Mouse (Mus musculus): ENCODE measurements around the gene Ppt2. TPM values are rescaled to one million over a fixed set of nuclear protein-coding genes. Genes with fewer than 3 reads are reported as not detected.

The Ppt2 gene
- polyA plus RNA-seq, 1 experiment from 2014 or later = 31.2 TPM

- no peak overlapping the region for H3K9ac ChIP-seq (replicated peaks; ENCODE audit: low read depth, low read length)
- 0 out of 2 replicates have a peak, but pooled peaks cover 2% of the 10 kb centered on the region for H3K27me3 ChIP-seq (ENCODE audit: control insufficient read depth, insufficient read depth, low read length)
- H3K4me1 ChIP-seq (ENCODE audit: control insufficient read depth, insufficient read depth, low read length) = peaks cover 31% of the 10 kb centered on the region
- H3K27ac ChIP-seq (ENCODE audit: low read length) = no peak overlapping the region
- H3K4me2 ChIP-seq (replicated peaks; ENCODE audit: low read depth, low read length) = no peak overlapping the region
- no peak for ATAC-seq (ENCODE audit: insufficient number of reproducible peaks, insufficient read depth, low FRiP score, low read depth)
- H3K9me3 ChIP-seq (ENCODE audit: control insufficient read depth, low read depth, low read length) = no peaks in the 10 kb centered on the region
- H3K36me3 ChIP-seq (ENCODE audit: control insufficient read depth, insufficient read depth, low read length) = no peaks in the 10 kb centered on the region
- 63% methylated on average over 3 of the region's 3 CpGs for WGBS
- H3K4me3 ChIP-seq (ENCODE audit: low read depth, low read length) = no peak overlapping the region
These were observed 31.5 kb upstream of the Ppt2 start for GRCm38 (mm10) chr17:34659897-34660214.

GRCm38 (mm10) chr17:34659181-34659896, 31.0 kb upstream of the Ppt2 start:
- H3K4me3 ChIP-seq (ENCODE audit: low read depth, low read length) = no peak overlapping the region
- peaks cover 33% of the 10 kb centered on the region for H3K4me1 ChIP-seq (ENCODE audit: control insufficient read depth, insufficient read depth, low read length)
- H3K4me2 ChIP-seq (replicated peaks; ENCODE audit: low read depth, low read length) = no peak overlapping the region
- H3K27me3 ChIP-seq (ENCODE audit: control insufficient read depth, insufficient read depth, low read length) = 0 out of 2 replicates have a peak, but pooled peaks cover 2% of the 10 kb centered on the region
- H3K9ac ChIP-seq (replicated peaks; ENCODE audit: low read depth, low read length) = no peak overlapping the region
- 57% methylated on average over 12 of the region's 12 CpGs for WGBS
- H3K36me3 ChIP-seq (ENCODE audit: control insufficient read depth, insufficient read depth, low read length) = no peaks in the 10 kb centered on the region
- no peak for ATAC-seq (ENCODE audit: insufficient number of reproducible peaks, insufficient read depth, low FRiP score, low read depth)
- H3K9me3 ChIP-seq (ENCODE audit: control insufficient read depth, low read depth, low read length) = no peaks in the 10 kb centered on the region
- no peak overlapping the region for H3K27ac ChIP-seq (ENCODE audit: low read length)

DNA sequence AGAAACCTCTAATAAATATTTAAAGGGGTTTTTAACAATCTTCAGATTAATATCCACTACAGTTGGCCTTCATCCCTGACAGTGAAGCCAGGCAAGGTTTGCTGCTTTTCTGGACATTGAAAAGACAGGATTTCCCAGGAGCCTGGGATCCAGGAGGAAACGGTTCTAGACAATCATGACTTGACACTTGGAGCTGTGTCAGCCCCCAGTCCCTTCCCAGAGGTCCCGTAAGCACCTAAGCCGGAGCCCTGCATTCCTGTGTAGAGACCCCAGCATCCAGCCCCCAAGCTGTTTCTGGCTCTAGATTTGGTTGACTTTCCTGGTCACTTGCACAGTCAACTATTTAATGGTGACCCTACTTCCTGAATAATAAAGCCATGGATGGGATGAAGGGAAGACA, 30.3 kb upstream of the Ppt2 start:
- H3K36me3 ChIP-seq (ENCODE audit: control insufficient read depth, insufficient read depth, low read length) = peaks cover 4% of the 10 kb centered on the region; the same call in 1 of the 2 replicates
- H3K27me3 ChIP-seq (ENCODE audit: control insufficient read depth, insufficient read depth, low read length) = 0 out of 2 replicates have a peak, but pooled peaks cover 2% of the 10 kb centered on the region
- 77% methylated on average over 3 of the region's 3 CpGs for WGBS
- no peak overlapping the region for H3K4me2 ChIP-seq (replicated peaks; ENCODE audit: low read depth, low read length)
- H3K9me3 ChIP-seq (ENCODE audit: control insufficient read depth, low read depth, low read length) = no peaks in the 10 kb centered on the region
- no peak overlapping the region for H3K4me3 ChIP-seq (ENCODE audit: low read depth, low read length)
- no peak overlapping the region for H3K9ac ChIP-seq (replicated peaks; ENCODE audit: low read depth, low read length)
- no peak for ATAC-seq (ENCODE audit: insufficient number of reproducible peaks, insufficient read depth, low FRiP score, low read depth)
- H3K4me1 ChIP-seq (ENCODE audit: control insufficient read depth, insufficient read depth, low read length) = peaks cover 34% of the 10 kb centered on the region
- H3K27ac ChIP-seq (ENCODE audit: low read length) = no peak overlapping the region

DNA sequence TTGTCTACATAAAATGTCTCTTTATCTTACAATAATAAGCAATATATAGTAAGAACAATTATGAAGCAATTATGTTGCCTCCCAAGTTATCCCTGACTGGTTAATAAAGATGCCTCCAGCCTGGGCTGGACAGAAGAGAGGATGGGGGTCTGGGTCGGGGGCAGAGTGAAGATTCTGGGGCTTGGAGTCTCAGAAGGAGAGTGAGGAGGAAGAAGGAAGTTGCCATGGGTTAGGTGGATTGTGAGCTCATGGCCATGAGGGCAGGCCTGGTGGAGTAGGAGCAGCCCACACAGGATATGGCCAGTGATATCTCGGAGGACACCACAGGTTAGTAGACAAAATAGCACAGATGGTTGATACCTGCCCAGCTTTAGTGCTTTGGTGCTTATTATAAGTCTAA, 29.8 kb upstream of the Ppt2 start:
- no peak overlapping the region for H3K27ac ChIP-seq (ENCODE audit: low read length)
- H3K4me3 ChIP-seq (ENCODE audit: low read depth, low read length) = no peak overlapping the region
- no peak overlapping the region for H3K4me2 ChIP-seq (replicated peaks; ENCODE audit: low read depth, low read length)
- H3K9me3 ChIP-seq (ENCODE audit: control insufficient read depth, low read depth, low read length) = no peaks in the 10 kb centered on the region
- H3K36me3 ChIP-seq (ENCODE audit: control insufficient read depth, insufficient read depth, low read length) = peaks cover 9% of the 10 kb centered on the region
- H3K27me3 ChIP-seq (ENCODE audit: control insufficient read depth, insufficient read depth, low read length) = 0 out of 2 replicates have a peak, but pooled peaks cover 2% of the 10 kb centered on the region
- WGBS = 79% methylated on average over 2 of the region's 2 CpGs
- ATAC-seq (ENCODE audit: insufficient number of reproducible peaks, insufficient read depth, low FRiP score, low read depth) = no peak
- peaks cover 34% of the 10 kb centered on the region for H3K4me1 ChIP-seq (ENCODE audit: control insufficient read depth, insufficient read depth, low read length)
- no peak overlapping the region for H3K9ac ChIP-seq (replicated peaks; ENCODE audit: low read depth, low read length)

- Histone ChIP-seq H3K4me2 (replicated peaks; ENCODE audit: low read depth, low read length) (no peak overlapping the region), H3K4me3 (ENCODE audit: low read depth, low read length) (no peak overlapping the region), H3K9me3 (ENCODE audit: control insufficient read depth, low read depth, low read length) (no peaks in the 10 kb centered on the region), H3K27me3 (ENCODE audit: control insufficient read depth, insufficient read depth, low read length) (0 out of 2 replicates have a peak, but pooled peaks cover 2% of the 10 kb centered on the region), H3K36me3 (ENCODE audit: control insufficient read depth, insufficient read depth, low read length) (peaks cover 18% of the 10 kb centered on the region), H3K4me1 (ENCODE audit: control insufficient read depth, insufficient read depth, low read length) (peaks cover 34% of the 10 kb centered on the region), H3K27ac (ENCODE audit: low read length) (no peak overlapping the region), H3K9ac (replicated peaks; ENCODE audit: low read depth, low read length) (no peak overlapping the region)
- 29% methylated on average over 2 of the region's 2 CpGs for WGBS
- ATAC-seq (ENCODE audit: insufficient number of reproducible peaks, insufficient read depth, low FRiP score, low read depth) = no peak
These were observed 29.0 kb upstream of the Ppt2 start for GRCm38 (mm10) chr17:34657271-34657670.

GRCm38 (mm10) chr17:34656666-34657065, 28.4 kb upstream of the Ppt2 start:
- peak overlapping the region; percentile 58; the same call in 1 of the 2 replicates for H3K27ac ChIP-seq (ENCODE audit: low read length)

GRCm38 (mm10) chr17:34655581-34655991, 27.3 kb upstream of the Ppt2 start:
- Histone ChIP-seq H3K9ac (replicated peaks; ENCODE audit: low read depth, low read length) (no peak overlapping the region), H3K4me2 (replicated peaks; ENCODE audit: low read depth, low read length) (0 out of 2 replicates have a peak overlapping the region, but pooled peaks have one; percentile 3), H3K9me3 (ENCODE audit: control insufficient read depth, low read depth, low read length) (no peaks in the 10 kb centered on the region), H3K36me3 (ENCODE audit: control insufficient read depth, insufficient read depth, low read length) (peaks cover 34% of the 10 kb centered on the region), H3K27ac (ENCODE audit: low read length) (peak overlapping the region; percentile 58), H3K27me3 (ENCODE audit: control insufficient read depth, insufficient read depth, low read length) (0 out of 2 replicates have a peak, but pooled peaks cover 2% of the 10 kb centered on the region), H3K4me3 (ENCODE audit: low read depth, low read length) (no peak overlapping the region), H3K4me1 (ENCODE audit: control insufficient read depth, insufficient read depth, low read length) (peaks cover 24% of the 10 kb centered on the region)
- WGBS = 33% methylated on average over 4 of the region's 4 CpGs
- ATAC-seq (ENCODE audit: insufficient number of reproducible peaks, insufficient read depth, low FRiP score, low read depth) = peak; percentile 63; the same call in 1 of the 2 replicates

More at GRCm38 (mm10) chr17:34656666-34657065, 28.4 kb upstream of the Ppt2 start:
- Histone ChIP-seq H3K4me1 (ENCODE audit: control insufficient read depth, insufficient read depth, low read length) (peaks cover 34% of the 10 kb centered on the region), H3K27me3 (ENCODE audit: control insufficient read depth, insufficient read depth, low read length) (0 out of 2 replicates have a peak, but pooled peaks cover 2% of the 10 kb centered on the region), H3K9ac (replicated peaks; ENCODE audit: low read depth, low read length) (no peak overlapping the region), H3K4me2 (replicated peaks; ENCODE audit: low read depth, low read length) (no peak overlapping the region), H3K9me3 (ENCODE audit: control insufficient read depth, low read depth, low read length) (no peaks in the 10 kb centered on the region), H3K36me3 (ENCODE audit: control insufficient read depth, insufficient read depth, low read length) (peaks cover 23% of the 10 kb centered on the region), H3K4me3 (ENCODE audit: low read depth, low read length) (no peak overlapping the region)
- 46% methylated on average over 8 of the region's 8 CpGs for WGBS
- no peak for ATAC-seq (ENCODE audit: insufficient number of reproducible peaks, insufficient read depth, low FRiP score, low read depth)

GRCm38 (mm10) chr17:34655160-34655559, 26.9 kb upstream of the Ppt2 start:
- no peak overlapping the region for H3K9ac ChIP-seq (replicated peaks; ENCODE audit: low read depth, low read length)
- H3K27ac ChIP-seq (ENCODE audit: low read length) = peak overlapping the region; percentile 58; the same call in 1 of the 2 replicates
- 59% methylated on average over 7 of the region's 7 CpGs for WGBS
- H3K4me3 ChIP-seq (ENCODE audit: low read depth, low read length) = no peak overlapping the region
- H3K4me1 ChIP-seq (ENCODE audit: control insufficient read depth, insufficient read depth, low read length) = peaks cover 20% of the 10 kb centered on the region
- 0 out of 2 replicates have a peak overlapping the region, but pooled peaks have one; percentile 3 for H3K4me2 ChIP-seq (replicated peaks; ENCODE audit: low read depth, low read length)
- ATAC-seq (ENCODE audit: insufficient number of reproducible peaks, insufficient read depth, low FRiP score, low read depth) = peak; percentile 3; the same call in 1 of the 2 replicates
- H3K36me3 ChIP-seq (ENCODE audit: control insufficient read depth, insufficient read depth, low read length) = peaks cover 38% of the 10 kb centered on the region
- no peaks in the 10 kb centered on the region for H3K9me3 ChIP-seq (ENCODE audit: control insufficient read depth, low read depth, low read length)
- H3K27me3 ChIP-seq (ENCODE audit: control insufficient read depth, insufficient read depth, low read length) = no peaks in the 10 kb centered on the region
